Mouse (Mus musculus) embryonic stem cell, embryonic (primary cell): Measurements from ENCODE around the gene Gm20741.

ENCODE experiments used
- CTCF ChIA-PET, 4 experiments: fragments of 300-600 bp in 2 of 4; fragments of 350-600 bp in 2 of 4; sonication (Branson Sonifier 250); formaldehyde crosslinking; loops; one replicate each; lab custom pipeline; 2022; ENCODE audit warnings: inconsistent platforms in 2 of 4; lab: Charles Lee
- POLR2A ChIA-PET, 4 experiments: fragments of 300-600 bp in 2 of 4; fragments of 350-600 bp in 2 of 4; sonication (Branson Sonifier 250); formaldehyde crosslinking; loops; one replicate each; lab custom pipeline; 2022; ENCODE audit warnings: antibody characterized with exemption in 4 of 4, inconsistent platforms in 1 of 4; lab: Charles Lee

The Gm20741 gene

DNA sequence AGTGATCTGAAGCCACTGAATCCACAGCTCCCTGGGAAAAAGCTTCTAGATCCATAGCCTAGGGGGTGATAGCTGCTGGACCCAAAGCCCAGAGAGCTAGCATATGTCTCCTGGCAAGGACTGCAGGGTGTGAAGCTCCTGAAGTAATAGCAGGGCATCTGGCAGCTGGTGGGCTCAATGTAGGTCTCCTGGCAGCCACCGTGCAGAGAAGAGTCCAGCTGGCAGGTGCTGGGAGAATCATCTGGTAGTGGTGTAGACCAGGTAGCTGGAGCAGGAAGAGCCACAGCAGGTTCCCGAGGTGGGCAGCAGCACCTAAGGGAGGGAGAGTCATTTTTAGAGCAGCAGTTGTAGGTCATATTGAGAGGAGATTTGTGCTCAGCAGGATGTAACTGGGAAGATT is at the start of gene Gm20741:
Gm20741 (minus strand) TSS at position 394 of the 400 bp plus-strand sequence.
- CTCF ChIA-PET = interaction anchor here in 1 of 4 experiments (0.6 kb wide), 1 partner anchor 455 kb away, joined by 5 read pairs; no protein-coding TSS in a partner anchor
- POLR2A ChIA-PET = no interaction called here

DNA sequence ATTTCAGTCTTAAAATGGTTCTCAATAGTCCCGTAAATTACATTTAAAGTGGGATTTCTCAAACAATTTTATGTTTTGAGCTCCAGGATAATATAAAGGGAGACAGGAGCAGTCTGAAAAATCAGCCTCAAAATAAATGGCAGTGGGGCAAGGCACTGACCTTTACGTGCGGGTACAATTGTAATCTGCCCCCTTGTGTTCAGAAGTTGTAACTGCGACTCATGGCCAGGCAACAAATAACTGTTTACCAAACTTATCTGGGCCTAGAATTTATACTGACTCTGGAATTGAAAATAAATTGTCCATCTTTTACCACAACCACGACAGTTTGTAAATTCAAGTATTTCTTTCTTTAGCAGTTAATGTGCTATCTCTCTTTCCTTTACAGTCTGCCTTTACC is 39.4 kb upstream of the Gm20741 start:
- CTCF ChIA-PET = no interaction called here
- POLR2A ChIA-PET = interaction anchor here in 1 of 4 experiments (0.7 kb wide), 1 partner anchor 579 kb away, joined by 4 read pairs; no protein-coding TSS in a partner anchor

DNA sequence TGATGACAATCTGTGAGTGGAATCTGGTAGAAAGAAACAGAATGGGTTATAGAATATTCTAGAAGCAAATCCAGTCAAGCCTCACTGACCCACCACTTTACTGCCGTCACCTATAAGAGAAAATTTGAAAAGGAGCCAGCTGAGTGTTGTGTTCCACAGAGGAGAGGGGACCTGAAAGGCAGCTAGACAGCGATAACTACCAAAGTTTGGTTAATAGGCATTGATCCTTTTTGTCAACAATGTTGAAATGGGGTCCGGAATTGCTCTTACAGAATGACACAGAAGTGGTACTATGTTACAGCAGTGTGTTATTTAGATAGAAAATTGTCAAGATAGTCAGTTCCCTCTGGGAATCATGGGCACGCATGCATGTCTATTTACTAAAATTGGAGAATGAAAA is 36.5 kb upstream of the Gm20741 start:
- CTCF ChIA-PET = no interaction called here
- POLR2A ChIA-PET = interaction anchor here in 1 of 4 experiments (0.7 kb wide), 1 partner anchor 22 kb away, joined by 3 read pairs; the partner anchor contains the start of gene Krtap14

DNA sequence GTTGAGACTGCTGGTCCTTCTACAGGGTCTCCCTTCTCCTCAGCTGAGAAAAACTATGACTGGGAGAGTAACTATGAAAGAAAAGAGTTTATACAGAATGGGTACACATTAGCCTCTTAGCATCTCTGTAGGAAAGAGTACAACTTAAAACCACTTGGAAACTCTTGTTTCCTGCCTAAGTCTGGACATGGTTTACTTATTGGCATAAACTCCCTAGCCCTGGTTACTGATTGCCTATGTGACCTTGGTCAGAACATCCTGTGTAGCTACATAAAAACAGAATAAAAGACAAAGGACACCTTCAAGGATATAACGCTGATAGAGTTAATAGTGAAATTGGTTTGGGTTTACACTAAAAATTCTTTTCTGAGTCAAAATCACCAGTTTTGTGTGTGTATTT is 35.3 kb upstream of the Gm20741 start:
- ChIA-PET CTCF (no interaction called here), POLR2A (no interaction called here)

DNA sequence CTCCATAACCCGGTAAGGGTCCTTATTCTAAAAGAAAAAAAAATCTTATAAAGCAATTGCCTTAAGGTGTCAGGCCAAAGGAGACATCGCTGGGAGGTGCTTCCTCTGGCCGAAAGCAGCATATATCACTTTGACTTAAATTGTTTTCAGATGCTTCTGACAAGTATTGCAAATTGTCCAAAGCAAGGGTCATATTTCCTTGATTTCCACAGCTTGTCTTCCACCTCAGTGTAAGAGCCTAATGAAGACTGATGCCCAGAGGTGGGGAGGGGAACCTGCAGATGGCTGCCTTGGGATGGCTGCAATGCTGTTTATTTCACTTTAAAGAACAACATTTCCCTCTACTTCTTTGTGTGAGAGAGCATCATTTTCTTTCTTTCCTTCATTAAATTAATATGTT is 15.0 kb upstream of the Gm20741 start:
- ChIA-PET POLR2A (no interaction called here), CTCF (no interaction called here)

DNA sequence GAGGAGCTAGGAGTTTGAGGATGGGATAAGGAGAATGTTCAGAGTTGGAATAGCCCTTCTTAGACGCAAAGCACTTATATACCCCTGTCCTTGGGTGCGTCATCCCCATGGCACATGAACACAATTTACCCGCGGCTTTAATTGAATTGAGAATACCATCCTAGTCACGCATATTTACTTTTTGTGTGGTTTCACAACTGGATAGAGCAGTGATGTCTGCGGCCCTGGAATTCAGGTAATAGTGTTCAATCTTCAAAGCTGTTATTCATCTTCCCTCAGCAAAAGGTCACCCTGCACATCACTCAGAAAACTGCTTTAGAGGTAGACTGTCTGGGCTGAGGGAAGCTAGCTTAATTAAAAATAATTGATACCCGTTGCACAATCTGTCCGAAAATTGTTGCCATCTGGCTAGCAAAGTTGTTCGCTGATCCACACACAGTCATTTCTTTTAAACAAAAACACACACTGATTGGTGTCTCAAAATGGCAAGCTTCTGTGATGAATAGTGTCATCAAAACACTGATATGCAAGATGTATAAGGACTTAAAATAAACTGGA is 14.2 kb upstream of the Gm20741 start, which contains the start of gene Krtap14:
Krtap14 (minus strand) TSS at position 51 of the 558 bp plus-strand sequence.
- ChIA-PET POLR2A (interaction anchor here in 1 of 4 experiments (0.6 kb wide), 1 partner anchor 22 kb away, joined by 3 read pairs; no protein-coding TSS in a partner anchor), CTCF (no interaction called here)

DNA sequence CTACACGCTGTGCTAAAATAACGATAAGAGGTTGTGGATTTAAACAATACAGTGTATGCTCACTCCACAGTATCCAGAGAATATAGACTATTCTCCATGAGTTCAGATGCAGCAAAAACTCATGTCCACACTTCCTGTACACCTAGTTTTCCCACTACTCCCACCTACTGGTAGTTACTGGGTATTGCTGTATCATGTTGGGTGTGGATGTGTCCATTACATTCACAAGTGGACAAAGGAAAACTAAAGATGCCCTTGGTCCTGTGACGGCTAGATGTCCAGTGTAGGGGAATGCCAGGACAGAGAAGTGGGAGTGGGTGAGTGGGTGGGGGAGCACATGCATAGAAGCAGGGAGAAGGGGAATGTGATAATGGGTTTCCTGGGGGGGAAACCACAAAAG is 11.7 kb upstream of the Gm20741 start:
- ChIA-PET POLR2A (no interaction called here), CTCF (no interaction called here)

DNA sequence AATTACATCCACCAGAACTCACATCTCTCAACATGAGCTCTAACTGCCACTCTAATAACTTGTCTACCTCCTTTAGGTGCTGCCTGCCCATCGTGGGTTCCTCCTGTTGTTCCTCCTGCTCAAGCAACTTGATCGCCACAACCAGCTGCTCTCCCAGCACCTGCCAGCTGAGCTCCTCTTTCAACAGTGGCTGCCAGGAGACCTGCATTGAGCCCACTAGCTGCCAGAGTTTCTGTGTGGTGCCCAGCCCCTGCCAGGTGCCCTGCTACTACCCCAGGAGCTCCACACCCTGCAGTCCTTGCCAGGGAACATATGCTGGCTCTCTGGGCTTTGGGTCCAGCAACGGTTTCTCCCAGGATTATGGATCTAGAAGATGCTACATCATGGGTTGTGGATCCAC is 8.0 kb upstream of the Gm20741 start, which contains the start of gene Krtap15:
Krtap15 (plus strand) TSS at position 150 of the 400 bp plus-strand sequence.
- POLR2A ChIA-PET = interaction anchor here in 1 of 4 experiments (0.6 kb wide), 1 partner anchor 928 kb away, joined by 3 read pairs; no protein-coding TSS in a partner anchor
- CTCF ChIA-PET = no interaction called here

DNA sequence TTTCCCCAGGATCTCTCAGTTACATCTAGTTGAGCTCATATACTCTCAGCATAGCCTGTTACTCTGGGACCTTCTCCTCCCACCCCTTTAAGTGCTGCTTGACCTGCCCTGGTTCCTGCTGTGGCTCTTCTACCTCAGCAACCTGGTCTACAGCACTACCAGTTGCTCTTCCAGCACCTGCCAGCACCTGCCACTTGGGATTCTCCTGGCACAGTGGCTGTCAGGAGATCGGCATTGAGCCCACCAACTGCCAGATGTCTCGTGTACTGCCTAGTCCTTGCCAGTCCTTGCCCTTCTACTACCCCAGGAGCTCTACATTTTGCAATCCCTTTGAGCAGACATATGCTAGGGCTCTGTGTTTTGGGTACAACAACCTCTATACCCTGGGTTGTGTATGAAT is 25.2 kb downstream of the Gm20741 start:
- CTCF ChIA-PET = no interaction called here

DNA sequence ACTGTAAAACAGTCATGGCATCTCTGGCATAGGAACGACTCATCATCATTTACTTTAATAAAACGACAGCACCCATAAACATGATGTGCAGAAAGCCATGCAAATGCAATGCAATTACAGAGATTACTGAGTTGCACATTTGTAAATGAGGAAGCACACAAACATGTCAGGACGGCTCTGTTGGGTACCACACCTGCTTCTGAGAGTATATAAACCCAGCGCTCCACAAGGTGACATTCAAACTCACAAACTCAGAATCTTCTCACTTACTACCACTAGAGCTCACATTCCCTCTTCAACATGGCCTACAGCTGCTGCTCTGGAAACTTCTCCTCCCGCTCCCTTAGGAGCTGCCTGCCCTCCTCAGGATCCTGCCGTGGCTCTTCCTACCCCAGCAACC is 34.4 kb downstream of the Gm20741 start, which contains the start of gene Gm5965:
Gm5965 (plus strand) TSS at position 301 of the 400 bp plus-strand sequence.
- ChIA-PET CTCF (no interaction called here), POLR2A (no interaction called here)

More for the DNA sequence above, 25.2 kb downstream of the Gm20741 start:
- POLR2A ChIA-PET = no interaction called here

DNA sequence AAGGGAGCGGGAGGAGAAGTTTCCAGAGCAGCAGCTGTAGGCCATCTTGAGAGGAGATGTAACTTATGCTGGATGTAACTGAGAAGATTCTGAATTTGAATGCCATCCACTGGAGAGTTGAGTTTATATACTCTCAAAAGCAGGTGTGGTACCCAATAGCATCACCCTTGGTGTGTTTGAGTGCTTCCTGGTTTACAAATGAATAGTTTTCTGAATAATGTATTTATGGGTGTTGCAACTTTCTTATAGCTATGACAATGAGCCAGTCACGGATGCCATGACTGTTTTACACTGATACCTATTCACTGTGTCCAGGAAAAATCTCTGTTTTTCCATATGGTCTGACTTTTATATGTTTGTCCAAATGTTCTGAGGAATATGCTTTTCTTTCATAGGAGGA is 37.9 kb downstream of the Gm20741 start, which contains the start of gene 2310057N15Rik:
2310057N15Rik (minus strand) TSS at position 101 of the 400 bp plus-strand sequence.
- POLR2A ChIA-PET = no interaction called here
- CTCF ChIA-PET = no interaction called here
